Mouse (Mus musculus) right cerebral cortex, postnatal 25 days (tissue): ENCODE results near the gene Alkbh2.

Experiments used
- DNase-seq: peaks from one replicate; pipeline ENCODE4 v3.0.0; 2022

The Alkbh2 gene

DNA sequence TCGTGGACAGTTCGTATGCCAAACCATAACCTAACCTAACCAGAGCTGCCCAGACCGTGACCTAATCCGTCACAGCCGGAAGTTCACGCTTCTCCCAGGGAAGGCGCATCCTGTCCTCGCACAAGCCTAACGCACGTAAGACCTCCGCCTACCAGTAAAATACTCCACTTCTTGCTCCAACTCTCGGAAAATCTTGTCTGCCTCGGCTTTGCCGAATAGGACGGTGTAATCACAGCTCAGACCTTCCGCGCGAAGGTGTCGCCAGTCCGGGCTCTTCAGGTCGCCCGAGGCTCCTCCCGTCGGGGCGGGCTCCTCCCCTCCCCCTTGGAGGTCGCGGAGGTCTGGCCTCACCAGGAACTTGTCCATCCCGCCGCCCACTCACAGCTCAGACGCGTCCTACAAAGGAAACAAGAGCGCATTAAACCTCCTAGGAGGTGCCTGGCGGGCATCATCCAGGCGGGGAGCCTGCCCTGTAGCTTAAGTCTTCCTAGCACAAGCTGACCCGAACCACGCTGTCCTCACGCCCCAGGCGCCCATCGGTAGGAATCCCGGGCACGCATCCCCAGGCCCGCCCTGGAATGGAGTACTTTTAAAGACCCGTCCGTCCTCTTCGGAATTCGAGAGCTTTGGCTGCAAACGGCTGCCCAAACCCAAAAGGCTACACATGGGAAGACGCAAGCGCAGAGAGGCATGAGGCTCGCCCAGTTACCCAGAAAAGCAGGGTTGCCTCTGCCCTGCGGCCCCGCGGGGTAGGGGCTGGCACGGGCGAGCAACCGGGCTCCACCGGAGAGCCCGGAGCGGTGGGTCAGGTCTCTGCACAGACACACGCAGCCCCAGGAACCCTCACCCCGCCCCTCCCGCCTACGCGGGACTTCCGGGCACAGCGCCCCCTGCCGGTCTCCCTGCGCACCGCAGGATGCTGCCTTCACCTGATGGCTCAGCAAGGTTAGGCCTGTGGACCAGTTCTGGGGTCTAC lies at the start of gene Alkbh2:
TSS of gene Alkbh2 (minus strand) at position 845 of the 976 bp plus-strand sequence.
- peak; percentile 78 for DNase-seq

DNA sequence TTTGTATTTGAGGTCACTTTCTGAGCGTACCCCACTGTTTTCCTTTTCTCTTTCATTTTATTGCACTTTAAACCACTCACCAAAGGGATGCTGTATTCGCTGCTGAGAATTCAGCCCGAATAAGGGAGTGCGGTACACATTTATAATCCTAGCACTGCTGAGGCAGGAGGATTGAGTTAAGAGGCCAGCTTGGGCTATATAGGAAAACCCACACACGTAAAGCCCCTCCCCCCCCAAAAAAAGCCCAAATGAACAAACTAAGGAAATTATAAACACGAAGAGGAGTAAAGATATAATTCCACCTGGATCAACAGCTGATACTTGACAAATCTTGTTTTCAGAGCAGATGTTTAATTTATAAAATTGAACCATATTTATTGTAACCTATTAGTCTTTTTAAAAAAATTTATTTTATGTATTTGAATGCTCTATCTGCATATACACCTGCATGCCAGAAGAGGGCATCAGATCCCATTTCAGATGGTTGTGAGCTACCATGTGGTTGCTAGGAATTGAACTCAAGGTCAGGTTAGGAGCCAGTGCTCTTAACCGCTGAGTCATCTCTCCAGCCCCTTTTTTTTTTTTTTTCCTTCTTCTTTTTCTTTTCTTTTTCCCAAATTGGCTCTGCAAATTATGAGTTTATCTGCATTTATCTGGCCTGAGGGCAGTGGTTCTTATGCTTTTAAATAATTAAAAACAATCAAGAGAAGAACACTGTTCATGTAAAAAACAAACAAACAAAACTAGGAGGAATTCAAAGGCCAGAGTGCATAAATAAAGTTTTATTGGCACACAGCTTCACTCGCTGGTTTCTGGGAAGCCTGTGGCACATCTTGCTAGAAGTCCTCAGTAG lies 48.8 kb upstream of the Alkbh2 start:
- no peak for DNase-seq

- DNase-seq, result peak; percentile 60
These were observed 47.7 kb upstream of the Alkbh2 start for GRCm38 (mm10) chr5:114175596-114176171.

- no peak for DNase-seq
These were observed 46.6 kb upstream of the Alkbh2 start for GRCm38 (mm10) chr5:114174639-114175038.

DNA sequence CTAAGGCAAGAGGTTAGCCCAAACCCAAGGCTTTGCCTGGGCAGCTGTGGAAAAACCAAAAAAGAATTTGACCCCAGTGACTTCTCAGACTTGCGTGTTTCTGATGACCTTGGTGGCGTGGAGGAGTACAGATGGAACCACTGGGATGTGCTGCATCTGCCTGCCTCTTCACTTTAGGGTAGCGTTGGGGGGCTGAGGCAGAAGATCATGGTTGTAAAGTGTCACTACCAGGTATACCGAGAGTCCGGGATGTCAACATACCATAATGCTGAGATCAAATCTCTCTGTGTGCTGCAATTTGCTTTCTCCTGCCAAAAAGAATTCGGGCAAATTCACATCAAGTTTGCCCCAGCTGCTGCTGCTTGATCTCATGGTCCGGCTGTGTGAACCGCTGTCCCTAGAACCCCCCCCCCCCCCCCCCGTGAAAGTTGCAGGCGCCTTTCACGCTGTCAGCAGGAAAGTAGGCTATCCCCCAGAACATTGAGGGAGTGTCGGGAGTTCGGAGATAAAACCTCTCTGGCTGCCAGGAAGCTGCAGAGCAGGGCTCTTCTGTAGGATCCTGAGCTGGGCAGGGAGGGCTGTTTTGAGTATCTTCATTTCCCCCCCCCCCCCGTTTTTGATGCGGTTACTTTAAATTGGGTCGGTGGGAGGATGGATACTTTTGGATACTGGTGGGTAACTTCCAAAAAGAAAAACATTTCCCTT lies 46.0 kb upstream of the Alkbh2 start:
- no peak for DNase-seq

DNA sequence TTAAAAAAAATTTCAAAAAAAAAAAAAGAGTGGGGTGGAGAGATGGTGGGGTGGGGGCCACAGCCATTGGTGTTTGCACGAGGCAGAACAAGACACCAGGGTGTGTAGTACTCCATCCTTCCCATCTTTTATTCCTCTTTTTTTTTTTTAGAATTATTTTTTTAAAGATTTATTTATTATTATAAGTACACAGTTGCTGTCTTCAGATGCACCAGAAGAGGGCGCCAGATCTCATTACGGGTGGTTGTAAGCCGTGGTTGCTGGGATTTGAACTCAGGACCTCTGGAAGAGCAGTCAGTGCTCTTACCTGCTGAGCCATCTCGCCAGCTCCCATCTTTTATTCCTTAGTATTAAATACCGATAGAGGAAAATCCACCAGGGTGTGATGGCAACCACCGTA lies 45.4 kb upstream of the Alkbh2 start:
- no peak for DNase-seq

DNA sequence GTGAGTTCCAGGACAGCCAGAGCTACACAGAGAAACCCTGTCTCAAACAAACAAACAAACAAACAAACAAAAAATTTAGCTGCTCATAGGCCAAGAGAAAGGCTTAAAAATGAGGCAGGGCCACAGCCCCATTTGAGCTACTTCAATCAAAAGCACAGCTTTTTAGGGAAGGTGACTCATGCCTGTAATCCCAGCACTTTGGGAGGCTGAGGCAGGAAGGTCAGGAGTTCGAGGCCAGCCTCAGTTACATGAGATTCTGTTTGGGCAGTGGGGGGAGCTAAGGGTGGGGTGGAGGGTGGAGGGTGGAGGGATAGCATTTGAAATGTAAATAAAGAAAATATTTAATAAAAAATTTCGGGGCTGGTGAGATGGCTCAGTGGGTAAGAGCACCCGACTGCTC lies 44.9 kb upstream of the Alkbh2 start:
- no peak for DNase-seq

- DNase-seq, result no peak
These were observed 42.3 kb upstream of the Alkbh2 start for GRCm38 (mm10) chr5:114170345-114170744.

GRCm38 (mm10) chr5:114163117-114163696 lies 35.2 kb upstream of the Alkbh2 start:
- DNase-seq, result peak; percentile 32

DNA sequence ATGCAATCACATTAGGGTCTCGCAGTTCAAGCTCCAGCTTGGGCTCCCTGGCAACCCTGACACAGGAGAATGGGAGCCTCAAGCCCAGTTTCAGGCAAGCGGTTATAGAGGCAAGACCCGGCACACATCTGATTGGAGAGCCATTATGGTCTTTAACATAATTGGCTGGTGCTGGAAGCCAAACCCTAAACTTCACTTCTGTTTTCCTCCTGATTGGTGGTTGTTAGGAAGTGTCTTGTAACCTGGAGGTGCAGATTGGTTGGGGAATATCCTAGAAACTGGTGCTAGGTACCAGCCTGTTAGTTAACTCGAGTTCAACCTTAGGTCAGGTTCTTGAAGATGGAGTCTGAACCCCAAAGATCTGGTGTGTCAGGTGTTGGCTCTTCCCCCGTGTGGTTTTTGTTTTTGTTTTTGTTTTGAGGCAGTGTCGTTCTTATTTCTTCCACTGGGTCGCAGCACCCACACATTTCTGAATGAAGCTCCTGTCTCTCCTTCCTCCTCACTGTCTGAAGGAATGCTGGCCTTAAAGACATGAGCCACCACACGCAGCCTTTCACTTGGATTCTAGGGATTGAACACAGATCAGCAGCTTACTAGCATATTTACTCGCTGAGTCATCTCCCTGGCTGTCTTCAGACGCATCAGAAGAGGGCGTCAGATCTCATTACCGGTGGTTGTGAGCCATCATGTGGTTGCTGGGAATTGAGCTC lies 34.2 kb upstream of the Alkbh2 start:
- no peak for DNase-seq

- no peak for DNase-seq
These were observed 33.4 kb upstream of the Alkbh2 start for GRCm38 (mm10) chr5:114161424-114161823.

DNA sequence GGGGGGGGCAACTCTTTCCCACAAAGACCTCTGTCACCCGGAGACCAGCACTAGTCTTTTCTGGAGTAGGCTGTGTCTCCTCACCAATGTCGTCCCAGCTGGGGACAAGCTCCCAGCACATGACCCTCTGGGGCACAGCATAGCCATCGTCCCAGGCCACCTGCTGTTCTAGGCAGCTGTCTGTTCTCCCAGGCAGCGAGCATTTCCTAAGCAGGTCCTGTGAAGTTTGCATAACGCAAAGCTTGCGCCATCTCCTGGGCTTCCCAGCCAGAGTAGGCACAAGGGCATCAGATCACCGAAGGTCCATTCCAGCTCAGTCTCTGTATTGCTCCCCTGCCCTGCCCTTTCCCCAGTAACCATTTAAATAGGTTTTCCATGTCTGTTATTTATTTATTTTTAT lies 29.2 kb upstream of the Alkbh2 start:
- DNase-seq, result no peak

GRCm38 (mm10) chr5:114155168-114155933 lies 27.3 kb upstream of the Alkbh2 start:
- DNase-seq, result no peak

- no peak for DNase-seq
These were observed 26.7 kb upstream of the Alkbh2 start for GRCm38 (mm10) chr5:114154765-114155164.

- no peak for DNase-seq
These were observed 25.5 kb upstream of the Alkbh2 start for GRCm38 (mm10) chr5:114153490-114153889.

DNA sequence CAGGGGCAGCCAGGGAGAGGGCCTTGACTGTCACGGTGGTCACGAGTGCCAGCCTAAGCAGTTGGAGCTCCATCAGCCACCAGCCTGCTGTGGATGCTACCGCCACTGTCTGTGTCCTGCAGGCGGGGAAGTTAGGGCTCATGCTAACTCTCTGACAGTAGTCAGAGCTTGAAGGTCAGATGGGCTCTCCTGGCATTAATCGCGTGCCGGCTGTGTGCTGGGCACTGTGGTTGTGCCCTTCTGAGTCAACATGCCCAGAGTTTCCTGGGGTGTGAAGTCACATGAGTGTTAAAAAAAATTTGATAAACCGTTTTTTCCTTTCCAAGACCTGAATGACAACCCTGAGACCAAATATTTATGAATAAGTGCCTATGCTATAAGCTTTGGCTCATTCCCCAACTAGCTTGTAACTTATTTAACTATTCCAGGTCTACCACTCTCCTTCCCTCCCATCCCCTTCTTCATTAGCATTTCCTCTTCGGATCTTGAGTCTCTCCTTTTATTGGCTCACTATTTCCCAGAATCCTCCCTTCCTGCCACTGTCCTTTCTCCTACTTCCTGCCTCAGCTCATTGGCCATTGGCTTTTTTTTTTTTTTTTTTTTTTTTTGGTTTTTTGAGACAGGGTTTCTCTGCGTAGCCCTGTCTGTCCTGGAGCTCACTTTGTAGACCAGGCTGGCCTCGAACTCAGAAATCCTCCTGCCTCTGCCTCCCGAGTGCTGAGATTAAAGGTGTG lies 24.5 kb upstream of the Alkbh2 start:
- DNase-seq, result no peak

DNA sequence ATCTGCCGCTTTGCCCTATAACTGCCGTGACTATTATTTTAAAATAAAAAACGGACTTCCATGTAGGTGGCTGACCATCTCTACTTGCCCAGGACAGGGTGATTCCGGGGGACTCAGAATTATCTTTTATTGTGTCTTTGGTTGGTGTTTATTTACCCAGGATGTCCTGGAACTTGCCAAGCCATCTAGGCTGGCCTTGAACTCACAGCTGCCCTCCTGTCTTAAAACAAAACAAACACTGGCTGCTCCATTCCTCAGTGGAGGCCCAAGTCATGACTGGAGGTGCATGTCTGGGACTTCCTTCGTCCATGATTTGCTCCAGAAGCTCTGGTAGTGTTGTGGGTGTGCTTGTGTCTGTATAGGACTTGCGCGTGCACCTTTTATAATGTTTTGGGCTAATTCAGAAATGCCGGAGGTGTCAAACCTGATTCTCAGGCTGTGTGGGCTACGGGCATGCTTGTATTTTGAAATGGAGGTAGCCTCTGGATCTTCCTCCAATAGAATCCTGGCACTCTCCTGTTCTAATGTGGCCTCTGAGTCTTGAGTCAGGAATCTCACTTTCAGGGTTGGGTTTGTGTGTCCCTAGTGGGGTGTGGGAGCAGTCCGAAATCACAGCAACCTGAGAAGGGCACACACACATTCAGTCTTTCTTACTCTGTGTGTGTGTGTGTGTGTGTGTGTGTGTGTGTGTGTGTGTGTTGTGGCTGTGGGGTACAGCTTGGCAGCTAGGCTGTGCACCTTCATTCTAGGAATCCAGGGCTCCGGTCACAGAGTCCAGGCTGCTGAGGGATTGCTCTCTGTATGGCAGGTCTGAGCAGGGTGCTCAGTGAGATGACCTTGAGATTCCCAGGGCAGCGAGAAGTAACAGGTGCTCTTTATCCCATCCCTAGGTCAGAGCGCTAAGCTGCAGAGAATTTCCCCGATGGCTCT lies 19.3 kb upstream of the Alkbh2 start:
- no peak for DNase-seq

- DNase-seq, result no peak
These were observed 18.2 kb upstream of the Alkbh2 start, which contains the start of gene Acacb for GRCm38 (mm10) chr5:114146028-114146888. TSS of gene Acacb (plus strand) at chr5:114146535.
